Mouse (Mus musculus): ENCODE measurements around the gene Strbp. TPM values are rescaled to one million over a fixed set of nuclear protein-coding genes. Genes with fewer than 3 reads are reported as not detected.

Gene Strbp
- total RNA-seq, 2 experiments from 2014 or later, result 13.4 to 17.9 TPM

DNA sequence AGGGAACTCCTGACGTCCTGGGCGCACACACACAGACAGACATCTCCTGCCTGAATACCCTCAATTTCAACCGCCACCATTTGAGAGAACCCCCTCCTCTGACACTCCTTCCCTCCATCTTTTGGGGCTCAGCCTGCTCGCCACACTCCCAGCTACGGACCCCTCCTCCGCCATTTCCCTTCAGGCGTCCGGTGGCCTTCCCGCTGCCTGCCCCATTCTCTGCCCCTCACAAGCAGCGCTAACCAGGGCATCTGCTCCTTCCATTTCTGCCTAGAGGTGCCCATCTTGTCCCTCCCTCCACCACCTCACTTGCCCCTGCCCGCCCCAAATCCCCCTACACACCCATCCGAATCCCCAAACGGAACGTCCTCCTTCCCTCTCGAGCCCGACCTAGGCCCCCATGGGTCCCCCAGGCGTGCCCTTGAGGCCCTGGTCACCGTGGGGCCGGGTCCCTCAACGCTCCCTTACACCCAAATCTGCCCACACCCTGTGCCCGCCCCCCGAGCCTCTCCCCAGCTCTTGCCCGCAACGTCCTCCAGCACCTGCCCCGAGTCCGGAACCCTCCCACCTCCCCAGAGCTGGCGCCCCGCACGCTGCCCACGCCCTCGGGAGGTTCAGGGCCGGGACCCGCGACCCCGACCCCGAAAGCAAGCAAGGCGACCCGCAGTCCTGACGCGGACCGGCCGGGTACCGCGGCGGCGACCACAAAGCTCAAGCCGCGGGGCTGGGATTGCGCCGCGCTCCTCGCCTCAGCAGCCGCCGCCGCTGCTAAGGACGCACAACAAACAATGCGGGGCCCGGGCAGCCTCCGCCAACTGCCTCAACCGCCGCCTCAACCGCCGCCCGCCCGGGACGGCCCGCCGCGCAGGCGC is 1.1 kb downstream of the Strbp start:
- peak in 1 of 2 experiments; percentile 49 for DNase-seq

DNA sequence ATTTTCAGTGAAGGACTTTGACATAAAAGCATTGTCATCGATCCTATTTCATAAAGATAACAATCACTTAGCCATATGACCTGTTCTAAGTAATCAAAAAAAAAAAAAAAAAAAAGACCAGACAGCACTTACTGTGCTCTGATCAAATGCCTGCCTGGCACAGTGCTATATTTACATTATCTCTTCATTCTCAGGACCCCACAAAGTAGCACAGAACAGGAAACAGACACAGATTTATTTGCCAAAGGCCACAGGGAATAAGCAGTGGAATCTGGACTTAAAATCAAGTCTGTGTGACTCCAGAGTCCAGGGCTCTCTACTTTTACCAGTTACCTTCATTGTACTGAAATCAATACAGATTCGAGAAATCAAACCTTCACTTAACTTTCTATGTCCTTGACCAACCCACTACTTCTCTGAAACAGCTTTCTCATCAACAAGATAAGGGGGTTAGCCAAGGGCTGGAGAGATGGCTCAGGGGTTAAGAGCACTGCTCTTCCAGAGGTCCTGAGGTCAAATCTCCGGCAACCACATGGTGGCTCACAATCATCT is 14.5 kb downstream of the Strbp start:
- no peak for DNase-seq

- DNase-seq, result no peak
Observed at GRCm38 (mm10) chr2:37687031-37687430, 16.6 kb downstream of the Strbp start.

DNA sequence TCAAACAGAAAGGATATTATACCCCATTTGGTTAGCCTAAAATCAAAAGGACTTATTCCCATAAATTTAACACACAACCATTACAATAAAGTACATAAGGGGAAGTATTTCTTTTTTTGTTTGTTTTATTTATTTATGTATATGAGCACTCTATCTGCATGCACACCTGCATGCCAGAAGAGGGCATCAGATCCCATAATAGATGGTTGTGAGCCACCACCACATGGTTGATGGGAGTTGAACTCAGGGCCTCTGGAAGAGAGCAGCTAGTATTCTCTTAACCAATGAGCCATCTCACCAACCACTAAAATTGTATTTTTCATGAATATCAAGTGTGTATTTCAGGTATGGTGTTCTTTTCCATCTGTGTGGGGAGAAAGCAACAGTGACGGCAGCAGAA is 18.8 kb downstream of the Strbp start:
- no peak for DNase-seq

GRCm38 (mm10) chr2:37682197-37682811 is 21.4 kb downstream of the Strbp start:
- DNase-seq, result no peak

DNA sequence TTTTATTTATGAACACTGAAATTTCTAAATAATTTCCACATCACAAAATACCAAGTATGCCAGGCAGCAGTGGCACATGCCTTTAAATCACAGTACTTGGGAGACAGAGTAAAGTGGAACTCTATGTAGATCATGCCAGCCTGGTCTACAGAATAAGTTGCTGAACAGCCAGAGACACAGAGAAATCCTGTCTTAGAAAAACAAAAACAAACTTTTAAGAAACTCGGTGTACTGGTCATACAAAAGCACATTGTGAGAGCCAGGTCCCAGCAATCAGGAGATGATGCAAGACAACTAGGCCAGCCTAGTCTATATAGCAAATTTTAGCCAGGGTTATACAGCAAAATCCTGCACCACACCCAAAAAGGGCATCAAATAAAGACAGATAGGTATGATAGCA is 52.6 kb downstream of the Strbp start:
- no peak for DNase-seq

DNA sequence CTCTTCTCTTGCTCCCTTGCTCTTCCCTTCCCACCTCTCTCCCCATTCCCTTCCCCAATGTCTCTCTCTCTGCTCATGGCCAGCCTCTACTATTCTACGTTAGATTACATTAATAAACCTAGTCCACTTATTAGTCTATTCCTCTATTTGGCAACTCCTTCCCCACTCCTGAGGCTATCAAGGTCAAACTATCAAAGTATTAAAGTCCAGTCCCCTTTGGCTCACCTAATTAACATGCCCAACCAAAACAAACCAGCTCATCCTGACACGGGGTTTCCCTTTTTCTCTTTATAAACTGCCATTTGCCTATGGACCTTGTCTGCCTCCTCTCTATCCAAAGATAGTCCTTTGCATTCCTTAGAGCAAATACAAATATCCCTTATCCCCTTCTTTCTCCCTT is 54.1 kb downstream of the Strbp start:
- no peak for DNase-seq

DNA sequence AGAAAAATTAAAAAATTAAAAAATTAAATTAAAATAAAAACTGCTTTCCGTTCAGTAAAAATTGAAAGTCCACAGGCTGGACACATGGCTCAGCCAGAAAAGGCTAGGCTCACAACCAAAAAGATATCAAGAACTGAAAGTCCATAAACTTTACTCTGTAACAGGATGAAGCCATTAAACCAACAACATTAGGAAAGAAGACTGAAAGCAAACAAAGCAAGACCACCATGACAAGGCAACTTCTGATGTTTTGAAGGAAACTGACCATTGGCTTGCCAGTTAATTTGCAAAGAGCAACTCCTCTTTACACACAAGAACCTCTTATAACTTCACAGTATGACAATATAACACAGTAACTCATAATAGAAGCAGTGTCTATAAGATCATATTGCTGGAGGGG is 54.7 kb downstream of the Strbp start:
- no peak for DNase-seq

- DNase-seq, result no peak
Observed at GRCm38 (mm10) chr2:37623343-37623742, 80.3 kb downstream of the Strbp start.

GRCm38 (mm10) chr2:37587919-37588318 is 115.7 kb downstream of the Strbp start:
- no peak for DNase-seq

GRCm38 (mm10) chr2:37578185-37578584 is 125.5 kb downstream of the Strbp start:
- no peak for DNase-seq

DNA sequence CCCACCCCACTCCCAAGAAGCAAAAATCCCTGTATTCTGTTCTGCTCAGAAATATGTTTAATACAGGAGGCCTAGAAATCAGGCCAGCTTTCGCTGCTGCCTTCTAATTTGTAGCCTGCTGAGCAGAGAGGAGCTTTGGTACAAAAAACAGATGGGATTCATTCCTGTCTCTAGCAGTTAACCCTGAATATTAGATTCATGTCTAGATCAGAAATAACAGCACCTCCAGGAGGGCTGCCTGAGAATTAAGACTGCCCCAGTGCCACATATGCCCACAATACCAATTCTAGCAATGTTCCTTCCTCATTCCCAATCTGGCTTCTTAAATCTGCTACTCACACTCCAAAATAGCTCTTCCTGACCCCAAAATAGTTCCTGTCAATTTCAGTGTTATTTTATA is 127.0 kb downstream of the Strbp start:
- DNase-seq, result no peak

- no peak for DNase-seq
Observed at GRCm38 (mm10) chr2:37572141-37572540, 131.5 kb downstream of the Strbp start.

- no peak for DNase-seq
Observed at GRCm38 (mm10) chr2:37570703-37571102, 133.0 kb downstream of the Strbp start.

- DNase-seq, result no peak
Observed at GRCm38 (mm10) chr2:37569888-37570287, 133.8 kb downstream of the Strbp start.

GRCm38 (mm10) chr2:37566035-37566434 is 137.6 kb downstream of the Strbp start:
- DNase-seq, result no peak

DNA sequence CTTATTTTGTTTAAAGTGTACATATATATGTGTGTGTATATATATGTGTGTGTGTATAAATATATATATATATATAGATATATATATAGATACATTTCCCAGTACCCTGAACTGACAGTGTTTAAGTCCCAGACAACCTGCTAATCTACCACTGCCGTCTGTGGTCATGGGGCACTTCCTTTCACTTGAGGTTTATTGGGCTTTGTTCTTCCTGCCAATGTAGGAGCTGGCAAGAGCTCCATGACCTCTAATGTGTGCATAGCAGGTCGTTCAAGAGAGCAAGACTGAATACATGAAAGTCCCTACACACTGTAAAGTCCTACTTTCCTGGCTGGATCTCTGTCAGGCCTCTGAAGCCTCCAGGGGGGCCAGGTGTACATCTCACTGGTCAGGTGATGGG is 138.1 kb downstream of the Strbp start:
- peak; percentile 20 to 22 for DNase-seq

DNA sequence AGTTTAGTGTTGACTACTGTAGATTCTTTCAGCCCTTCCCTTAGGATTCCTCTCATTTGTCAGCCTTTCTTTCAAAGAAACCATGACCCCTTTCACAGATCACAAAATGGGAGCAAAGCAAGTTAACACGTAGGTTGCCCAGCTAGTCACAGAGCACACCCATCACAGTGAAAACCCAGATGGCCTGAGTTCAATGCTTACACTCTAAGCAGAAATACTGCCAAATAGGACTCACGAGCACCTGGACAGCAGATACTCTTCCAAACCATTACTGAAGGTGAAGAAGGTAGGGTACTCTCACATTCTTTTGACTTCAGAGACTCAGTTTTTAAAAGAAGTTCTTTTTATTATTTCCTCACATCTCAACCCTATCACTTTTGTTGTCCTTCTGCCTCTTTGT is 147.3 kb downstream of the Strbp start:
- no peak for DNase-seq

DNA sequence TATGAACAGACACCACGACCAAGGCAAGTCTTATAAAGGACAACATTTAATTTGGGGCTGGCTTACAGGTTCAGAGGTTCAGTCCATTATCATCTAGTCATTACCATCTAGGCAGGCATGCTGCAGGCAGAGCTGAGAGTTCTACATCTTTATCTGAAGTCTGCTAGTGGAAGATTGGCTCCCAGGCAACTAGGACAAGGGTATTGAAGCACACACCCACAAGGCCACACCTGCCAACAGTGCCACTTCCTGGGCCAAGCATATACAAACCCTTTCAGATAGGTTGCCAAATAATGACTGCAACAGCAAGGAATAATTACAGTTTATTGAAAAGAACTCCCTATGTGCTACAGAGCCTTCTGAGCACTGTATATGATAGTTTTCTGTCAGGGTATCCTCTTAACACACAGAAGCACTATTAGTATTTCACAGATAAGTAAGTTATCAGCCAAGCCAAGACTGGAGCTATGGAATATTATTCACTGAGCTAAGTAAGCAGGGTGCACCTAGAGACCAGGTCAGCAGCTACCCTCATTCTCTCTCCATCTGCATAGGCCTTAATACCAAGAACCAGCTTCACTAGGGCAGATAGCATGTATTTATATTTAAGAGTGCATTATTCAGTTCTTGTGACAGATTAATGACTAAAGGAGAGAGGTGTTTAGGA is 154.2 kb downstream of the Strbp start:
- peak; percentile 34 to 58 for DNase-seq

GRCm38 (mm10) chr2:37531639-37532038 is 172.0 kb downstream of the Strbp start:
- DNase-seq, result no peak

DNA sequence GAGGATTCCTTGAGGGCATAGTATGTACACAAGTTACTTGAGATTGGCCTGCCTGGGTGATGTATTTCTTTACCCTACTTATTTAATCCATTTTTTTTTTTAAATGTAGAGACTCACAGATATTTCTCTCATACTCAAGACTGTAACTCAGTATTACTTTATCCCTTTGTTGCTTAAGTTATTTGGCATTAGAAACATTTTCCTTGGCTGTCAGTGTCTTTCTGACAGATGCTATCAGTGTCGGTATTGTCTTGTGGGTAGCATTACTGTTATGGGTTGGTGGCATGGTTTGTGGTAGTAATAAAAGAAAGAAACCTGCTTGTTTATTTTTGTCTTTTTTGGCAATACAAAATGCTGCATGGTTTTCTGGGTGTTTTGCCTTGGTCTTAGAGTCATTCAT is 172.9 kb downstream of the Strbp start:
- DNase-seq, result no peak

- no peak for DNase-seq
Observed at GRCm38 (mm10) chr2:37529397-37529796, 174.3 kb downstream of the Strbp start.

GRCm38 (mm10) chr2:37527587-37527986 is 176.1 kb downstream of the Strbp start:
- no peak for DNase-seq

All from heart, adult 18-20 months (tissue).